Mouse (Mus musculus): Measurements from ENCODE around the gene Tpbg. TPM values are rescaled to one million over a fixed set of nuclear protein-coding genes. Genes with fewer than 3 reads are reported as not detected.

The Tpbg gene
- polyA plus RNA-seq, 1 experiment: 3.1 TPM

DNA sequence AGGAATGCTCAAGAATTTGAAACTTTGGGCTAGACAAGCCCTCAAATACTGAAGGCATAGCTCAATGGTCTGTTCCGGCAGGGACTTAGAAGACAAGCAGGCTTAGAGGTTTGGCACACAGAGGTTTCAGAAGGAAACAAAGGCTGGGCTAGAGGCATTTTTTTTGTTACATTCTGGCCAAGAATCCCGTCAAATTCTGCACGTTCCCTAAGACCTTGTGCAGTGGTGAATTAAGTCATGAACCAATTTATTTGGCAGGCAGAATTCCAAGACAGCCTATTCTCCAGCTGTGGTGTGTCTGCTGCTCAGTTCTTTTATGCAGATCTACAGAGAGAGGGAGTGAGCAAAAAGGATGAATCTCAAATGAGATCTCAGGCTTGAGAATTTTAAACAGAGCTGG, 2.6 kb upstream of the Tpbg start:
- Histone ChIP-seq H3K27ac (ENCODE audit: insufficient read depth, low read depth, low read length) (no peak overlapping the region), H3K36me3 (ENCODE audit: control insufficient read depth, insufficient read depth, low read length) (no peaks in the 10 kb centered on the region), H3K4me3 (ENCODE audit: low read depth, low read length) (no peak overlapping the region), H3K27me3 (ENCODE audit: control insufficient read depth, insufficient read depth, low read length) (peaks cover 25% of the 10 kb centered on the region), H3K4me1 (ENCODE audit: control insufficient read depth, insufficient read depth, insufficient read length, low read length) (peaks cover 13% of the 10 kb centered on the region; the same call in 1 of the 2 replicates)
- WGBS: 16% methylated on average over 3 of the region's 3 CpGs
- TF ChIP-seq POLR2A (IDR thresholded peaks at IDR 0.05; ENCODE audit: low read depth, low read length) (no peak), CTCF (IDR thresholded peaks at IDR 0.05; ENCODE audit: extremely low read depth, insufficient read length, insufficient replicate concordance, low read depth, low read length) (no peak)

DNA sequence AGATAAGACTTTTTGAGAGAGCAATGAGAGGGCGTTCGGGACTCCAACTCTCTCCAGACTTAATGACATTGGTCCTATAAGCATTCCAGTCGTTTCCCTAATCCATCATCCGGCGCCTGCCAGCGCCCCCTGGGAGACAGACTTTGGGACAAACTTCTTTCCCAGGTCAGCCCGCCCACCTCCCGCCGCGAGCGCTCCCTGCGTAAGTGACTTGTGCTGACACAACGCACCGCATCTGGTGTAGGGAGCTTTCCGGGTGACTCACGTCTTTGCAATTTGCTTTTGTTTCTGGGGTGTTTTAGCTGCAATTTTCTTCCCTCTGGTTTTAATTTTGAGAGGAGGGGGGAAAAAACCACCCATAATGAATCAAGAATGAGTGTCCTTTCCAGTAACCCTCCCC, 289 bp upstream of the Tpbg start:
- Histone ChIP-seq H3K27me3 (ENCODE audit: control insufficient read depth, insufficient read depth, low read length) (peaks cover 28% of the 10 kb centered on the region), H3K4me3 (ENCODE audit: low read depth, low read length) (0 out of 2 replicates have a peak overlapping the region, but pooled peaks have one; percentile 6), H3K36me3 (ENCODE audit: control insufficient read depth, insufficient read depth, low read length) (no peaks in the 10 kb centered on the region), H3K27ac (ENCODE audit: insufficient read depth, low read depth, low read length) (no peak overlapping the region), H3K4me1 (ENCODE audit: control insufficient read depth, insufficient read depth, insufficient read length, low read length) (peaks cover 13% of the 10 kb centered on the region; the same call in 1 of the 2 replicates)
- no peak for TF ChIP-seq CTCF (IDR thresholded peaks at IDR 0.05; ENCODE audit: extremely low read depth, insufficient read length, insufficient replicate concordance, low read depth, low read length)
- TF ChIP-seq POLR2A (IDR thresholded peaks at IDR 0.05; ENCODE audit: low read depth, low read length): no peak
- WGBS: 1% methylated on average over 16 of the region's 16 CpGs

- under 1% methylated on average over 65 of the region's 65 CpGs for WGBS
- no peaks in the 10 kb centered on the region for H3K36me3 ChIP-seq (ENCODE audit: control insufficient read depth, insufficient read depth, low read length)
- TF ChIP-seq POLR2A (IDR thresholded peaks at IDR 0.05; ENCODE audit: low read depth, low read length): no peak
- no peak for TF ChIP-seq CTCF (IDR thresholded peaks at IDR 0.05; ENCODE audit: extremely low read depth, insufficient read length, insufficient replicate concordance, low read depth, low read length)
- H3K4me3 ChIP-seq (ENCODE audit: low read depth, low read length): peak overlapping the region; percentile 64
- no peak overlapping the region for H3K27ac ChIP-seq (ENCODE audit: insufficient read depth, low read depth, low read length)
- peaks cover 28% of the 10 kb centered on the region for H3K27me3 ChIP-seq (ENCODE audit: control insufficient read depth, insufficient read depth, low read length)
- peaks cover 13% of the 10 kb centered on the region; the same call in 1 of the 2 replicates for H3K4me1 ChIP-seq (ENCODE audit: control insufficient read depth, insufficient read depth, insufficient read length, low read length)
Measured at GRCm38 (mm10) chr9:85843031-85843890, 1.1 kb downstream of the Tpbg start.

DNA sequence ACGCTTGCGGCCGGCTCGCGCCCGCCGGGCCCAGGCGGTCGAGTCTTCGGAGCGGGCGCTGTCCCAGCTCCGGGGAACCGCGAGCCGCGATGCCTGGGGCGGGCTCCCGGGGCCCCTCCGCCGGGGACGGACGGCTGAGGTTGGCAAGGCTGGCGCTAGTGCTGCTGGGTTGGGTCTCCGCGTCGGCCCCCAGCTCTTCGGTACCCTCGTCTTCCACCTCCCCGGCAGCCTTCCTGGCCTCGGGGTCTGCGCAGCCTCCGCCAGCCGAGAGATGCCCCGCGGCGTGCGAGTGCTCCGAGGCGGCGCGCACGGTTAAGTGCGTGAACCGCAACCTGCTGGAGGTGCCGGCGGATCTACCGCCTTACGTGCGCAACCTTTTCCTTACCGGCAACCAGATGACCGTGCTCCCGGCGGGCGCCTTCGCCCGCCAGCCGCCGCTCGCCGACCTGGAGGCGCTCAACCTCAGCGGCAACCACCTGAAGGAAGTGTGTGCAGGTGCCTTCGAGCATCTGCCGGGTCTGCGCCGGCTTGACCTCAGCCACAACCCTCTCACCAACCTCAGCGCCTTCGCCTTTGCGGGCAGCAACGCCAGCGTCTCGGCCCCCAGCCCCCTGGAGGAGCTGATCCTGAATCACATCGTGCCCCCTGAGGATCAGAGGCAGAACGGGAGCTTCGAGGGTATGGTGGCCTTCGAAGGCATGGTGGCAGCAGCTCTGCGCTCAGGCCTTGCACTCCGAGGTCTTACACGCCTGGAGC, 1.9 kb downstream of the Tpbg start:
- H3K36me3 ChIP-seq (ENCODE audit: control insufficient read depth, insufficient read depth, low read length): no peaks in the 10 kb centered on the region
- TF ChIP-seq CTCF (IDR thresholded peaks at IDR 0.05; ENCODE audit: extremely low read depth, insufficient read length, insufficient replicate concordance, low read depth, low read length) (no peak), POLR2A (IDR thresholded peaks at IDR 0.05; ENCODE audit: low read depth, low read length) (no peak)
- H3K4me3 ChIP-seq (ENCODE audit: low read depth, low read length): peak overlapping the region; percentile 64
- H3K27me3 ChIP-seq (ENCODE audit: control insufficient read depth, insufficient read depth, low read length): peaks cover 28% of the 10 kb centered on the region
- no peak overlapping the region for H3K27ac ChIP-seq (ENCODE audit: insufficient read depth, low read depth, low read length)
- 8% methylated on average over 80 of the region's 80 CpGs for WGBS
- H3K4me1 ChIP-seq (ENCODE audit: control insufficient read depth, insufficient read depth, insufficient read length, low read length): peaks cover 13% of the 10 kb centered on the region; the same call in 1 of the 2 replicates

DNA sequence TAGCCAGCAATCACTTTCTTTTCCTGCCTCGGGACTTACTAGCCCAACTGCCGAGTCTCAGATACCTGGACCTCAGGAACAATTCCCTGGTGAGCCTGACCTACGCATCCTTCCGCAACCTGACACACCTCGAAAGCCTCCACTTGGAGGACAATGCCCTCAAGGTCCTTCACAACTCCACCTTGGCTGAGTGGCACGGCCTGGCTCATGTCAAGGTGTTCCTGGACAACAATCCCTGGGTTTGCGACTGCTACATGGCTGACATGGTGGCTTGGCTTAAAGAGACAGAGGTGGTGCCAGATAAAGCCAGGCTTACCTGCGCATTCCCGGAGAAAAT, 2.4 kb downstream of the Tpbg start:
- no peaks in the 10 kb centered on the region for H3K36me3 ChIP-seq (ENCODE audit: control insufficient read depth, insufficient read depth, low read length)
- no peak overlapping the region for H3K27ac ChIP-seq (ENCODE audit: insufficient read depth, low read depth, low read length)
- WGBS: 82% methylated on average over 9 of the region's 9 CpGs
- peaks cover 28% of the 10 kb centered on the region for H3K27me3 ChIP-seq (ENCODE audit: control insufficient read depth, insufficient read depth, low read length)
- TF ChIP-seq POLR2A (IDR thresholded peaks at IDR 0.05; ENCODE audit: low read depth, low read length): no peak
- TF ChIP-seq CTCF (IDR thresholded peaks at IDR 0.05; ENCODE audit: extremely low read depth, insufficient read length, insufficient replicate concordance, low read depth, low read length): no peak
- H3K4me1 ChIP-seq (ENCODE audit: control insufficient read depth, insufficient read depth, insufficient read length, low read length): peaks cover 13% of the 10 kb centered on the region; the same call in 1 of the 2 replicates
- peak overlapping the region; percentile 64; the same call in 1 of the 2 replicates for H3K4me3 ChIP-seq (ENCODE audit: low read depth, low read length)

- Histone ChIP-seq H3K27ac (ENCODE audit: insufficient read depth, low read depth, low read length) (no peak overlapping the region), H3K36me3 (ENCODE audit: control insufficient read depth, insufficient read depth, low read length) (no peaks in the 10 kb centered on the region), H3K27me3 (ENCODE audit: control insufficient read depth, insufficient read depth, low read length) (peaks cover 28% of the 10 kb centered on the region), H3K4me3 (ENCODE audit: low read depth, low read length) (no peak overlapping the region), H3K4me1 (ENCODE audit: control insufficient read depth, insufficient read depth, insufficient read length, low read length) (peaks cover 13% of the 10 kb centered on the region; the same call in 1 of the 2 replicates)
- TF ChIP-seq CTCF (IDR thresholded peaks at IDR 0.05; ENCODE audit: extremely low read depth, insufficient read length, insufficient replicate concordance, low read depth, low read length) (no peak), POLR2A (IDR thresholded peaks at IDR 0.05; ENCODE audit: low read depth, low read length) (no peak)
- 80% methylated on average over 2 of the region's 2 CpGs for WGBS
Measured at GRCm38 (mm10) chr9:85846186-85846585, 4.0 kb downstream of the Tpbg start.

GRCm38 (mm10) chr9:85854780-85855179, 12.6 kb downstream of the Tpbg start:
- 76% methylated on average over 4 of the region's 4 CpGs for WGBS
- H3K36me3 ChIP-seq (ENCODE audit: control insufficient read depth, insufficient read depth, low read length): no peaks in the 10 kb centered on the region
- no peak for TF ChIP-seq CTCF (IDR thresholded peaks at IDR 0.05; ENCODE audit: extremely low read depth, insufficient read length, insufficient replicate concordance, low read depth, low read length)
- H3K27ac ChIP-seq (ENCODE audit: insufficient read depth, low read depth, low read length): no peak overlapping the region
- no peaks in the 10 kb centered on the region for H3K27me3 ChIP-seq (ENCODE audit: control insufficient read depth, insufficient read depth, low read length)
- H3K4me1 ChIP-seq (ENCODE audit: control insufficient read depth, insufficient read depth, insufficient read length, low read length): no peaks in the 10 kb centered on the region
- no peak overlapping the region for H3K4me3 ChIP-seq (ENCODE audit: low read depth, low read length)
